Mouse (Mus musculus) thymus, postnatal 14 days (tissue): ENCODE results near the gene Meis3.

Experiments used
- DNase-seq: peaks from one replicate; pipeline ENCODE4 v3.0.0; 2021

Gene Meis3

DNA sequence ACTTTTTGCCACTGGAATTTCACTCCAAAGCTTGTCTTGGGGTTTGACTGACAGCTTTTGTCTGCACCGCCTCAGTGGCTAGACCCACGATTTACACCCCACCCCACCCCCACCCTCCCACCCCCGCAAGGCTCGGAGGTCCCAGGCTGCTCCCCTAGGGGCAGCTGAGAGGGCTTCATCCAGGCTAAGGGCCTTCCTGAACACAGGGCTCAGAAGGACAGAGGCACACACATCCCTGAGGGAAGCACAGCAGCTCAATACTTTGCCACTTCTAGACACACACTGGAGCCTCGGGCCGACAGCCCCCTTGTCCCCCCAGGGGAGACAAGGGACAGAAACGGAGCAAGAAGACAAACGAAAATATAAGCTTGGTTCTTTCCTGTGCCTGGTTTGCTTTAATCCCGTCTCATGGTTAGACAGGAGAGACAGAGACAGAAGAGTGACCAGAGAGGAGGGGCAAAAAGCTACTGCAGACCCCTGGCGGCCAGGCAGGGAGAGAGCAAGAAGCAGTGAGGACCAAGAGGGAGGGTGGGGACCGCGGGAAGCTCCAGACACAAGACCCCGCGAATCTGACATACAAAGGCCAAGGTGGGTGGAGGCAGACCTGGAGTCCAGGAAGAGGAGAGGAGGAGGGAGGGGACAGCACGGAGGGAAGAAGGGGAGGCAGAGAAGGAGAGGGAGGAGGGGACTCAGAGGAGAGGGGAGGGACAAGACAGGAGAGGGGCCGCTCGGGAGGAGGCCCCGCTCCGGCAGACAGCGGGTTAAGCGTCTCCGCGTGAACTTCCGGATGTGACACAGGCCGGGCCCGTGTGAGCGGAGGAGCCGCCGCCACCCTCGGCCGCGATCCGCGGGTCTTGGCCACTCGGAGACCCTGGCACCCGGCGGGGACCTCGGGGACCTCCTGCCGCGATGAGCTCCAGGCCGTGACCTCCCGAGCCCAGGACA lies at the start of gene Meis3:
TSS of gene Meis3 (plus strand) at position 494 of the 945 bp plus-strand sequence.
- DNase-seq, result peak; percentile 79

DNA sequence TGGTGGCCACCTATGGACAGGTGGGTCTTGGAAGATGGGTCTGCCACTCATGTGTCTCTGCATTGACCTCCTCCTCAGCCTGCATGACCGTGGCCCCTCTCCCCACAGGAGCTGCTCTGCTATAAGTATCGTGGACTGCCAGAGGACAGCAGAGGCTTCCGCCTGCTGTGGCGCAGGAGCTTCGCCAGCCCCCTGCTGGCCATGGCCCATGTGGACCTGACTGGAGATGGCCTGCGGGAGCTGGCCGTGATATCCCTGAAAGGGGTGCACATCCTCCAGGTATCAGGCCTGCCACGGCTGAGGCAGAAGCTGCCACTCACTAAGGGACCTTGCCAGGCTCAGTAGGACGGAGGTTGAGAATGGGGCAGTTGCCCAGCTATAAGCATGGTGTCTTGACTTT lies 49.1 kb upstream of the Meis3 start:
- DNase-seq, result no peak

DNA sequence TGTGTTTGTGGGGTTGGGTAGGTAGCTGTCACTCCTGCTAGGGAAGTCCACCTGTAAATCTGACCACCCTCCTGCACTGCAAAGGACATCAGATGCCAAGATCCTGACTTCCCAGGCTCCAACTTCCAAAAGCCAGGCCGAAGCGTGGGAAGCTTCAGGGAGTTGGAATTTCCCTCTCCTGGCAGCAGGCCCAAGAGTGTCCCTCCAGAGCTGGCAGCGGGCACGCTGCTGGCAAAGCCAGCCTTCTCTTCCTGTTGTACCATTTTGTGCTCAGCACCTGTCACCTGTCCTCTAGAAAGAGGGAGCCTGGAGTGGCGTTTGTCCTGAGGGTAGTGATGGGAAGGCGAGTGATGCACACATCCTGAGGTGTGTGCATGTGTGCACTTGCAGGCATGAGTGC lies 46.5 kb upstream of the Meis3 start:
- no peak for DNase-seq

DNA sequence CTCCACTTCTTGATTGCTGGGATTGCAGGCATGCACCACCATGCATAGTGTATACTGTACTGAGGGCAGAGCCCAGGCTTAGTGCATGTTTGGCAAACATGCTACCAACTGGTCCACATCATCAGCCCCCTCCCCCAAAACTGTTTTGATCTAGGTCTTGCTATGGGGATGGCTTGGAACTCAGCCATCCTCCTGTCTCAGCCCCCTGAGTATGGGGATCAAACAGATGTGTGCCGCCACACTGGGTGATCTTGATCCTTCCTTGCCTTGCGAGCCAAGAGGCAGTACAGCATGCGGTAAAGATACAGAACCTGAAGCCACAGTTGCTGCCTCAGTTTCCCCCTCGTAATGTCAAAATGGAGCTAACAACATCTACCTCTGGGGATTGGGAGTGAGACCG lies 46.0 kb upstream of the Meis3 start:
- no peak for DNase-seq

- peak; percentile 70 for DNase-seq
Observed at GRCm38 (mm10) chr7:16129421-16129845, 45.5 kb upstream of the Meis3 start, which contains the start of gene Slc8a2. Slc8a2 (plus strand) TSS chr7:16129826.

DNA sequence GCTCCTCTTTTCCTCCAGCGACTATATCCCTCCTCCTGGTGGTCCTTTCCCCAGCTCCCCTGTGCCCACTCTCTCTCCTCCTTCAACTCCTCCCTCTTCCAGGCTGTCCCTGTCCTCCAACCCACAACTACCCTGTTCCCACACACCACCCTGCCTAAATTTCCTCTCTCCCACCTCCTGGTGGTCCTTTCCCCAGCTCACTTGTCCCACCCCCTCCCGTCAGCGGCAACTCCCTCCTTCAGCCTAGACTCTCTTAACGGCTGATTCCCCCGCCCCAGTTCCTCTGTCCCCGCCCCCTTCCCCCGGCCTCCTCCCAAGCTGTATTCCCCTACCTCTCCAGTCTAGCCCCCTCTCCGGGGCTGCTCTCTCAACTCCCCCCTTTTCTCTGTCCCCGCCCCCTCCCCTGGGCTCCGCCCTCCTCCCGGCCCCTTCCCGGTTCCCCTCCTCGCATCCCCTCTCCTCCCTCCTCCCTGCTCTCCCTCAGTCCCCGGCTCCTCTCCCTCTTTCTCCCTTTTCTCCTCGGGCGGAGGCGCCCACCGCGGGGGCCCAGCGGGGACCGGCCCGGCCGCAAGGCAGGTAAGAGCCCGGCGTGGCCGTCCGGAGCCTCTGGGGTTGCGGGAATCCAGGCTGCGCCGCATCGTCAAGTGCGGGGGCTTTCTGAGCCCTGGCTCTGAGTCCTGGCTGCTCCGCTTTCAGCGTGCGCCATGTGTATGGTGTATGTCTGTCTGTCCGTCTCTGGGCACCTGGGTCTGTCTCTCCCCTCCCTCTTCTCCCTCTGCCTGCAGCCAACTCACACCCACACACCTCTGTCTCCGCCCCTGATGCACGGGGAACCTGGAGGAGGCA lies 44.8 kb upstream of the Meis3 start:
- DNase-seq, result no peak

GRCm38 (mm10) chr7:16130956-16131634 lies 43.8 kb upstream of the Meis3 start:
- DNase-seq, result no peak

- no peak for DNase-seq
Observed at GRCm38 (mm10) chr7:16132161-16132581, 42.7 kb upstream of the Meis3 start.

DNA sequence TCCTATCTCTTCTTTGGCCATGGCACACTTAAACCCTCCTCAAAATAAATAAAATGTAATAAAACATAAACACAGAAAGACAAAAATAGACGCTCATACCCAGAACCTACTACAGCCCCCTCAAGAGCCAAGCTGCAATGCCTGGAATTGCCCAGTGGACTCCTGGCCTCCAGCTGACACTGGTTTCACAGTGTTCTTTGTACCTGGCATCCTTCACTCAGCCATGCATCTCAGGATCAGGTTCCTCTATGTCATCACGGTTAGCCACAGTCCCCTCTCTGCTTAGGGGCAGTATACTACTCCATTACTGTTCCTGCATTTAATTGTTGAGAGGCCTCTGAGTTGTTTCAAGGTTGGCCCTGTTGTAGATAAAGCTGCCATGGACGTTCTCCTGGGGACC lies 42.0 kb upstream of the Meis3 start:
- DNase-seq, result no peak

DNA sequence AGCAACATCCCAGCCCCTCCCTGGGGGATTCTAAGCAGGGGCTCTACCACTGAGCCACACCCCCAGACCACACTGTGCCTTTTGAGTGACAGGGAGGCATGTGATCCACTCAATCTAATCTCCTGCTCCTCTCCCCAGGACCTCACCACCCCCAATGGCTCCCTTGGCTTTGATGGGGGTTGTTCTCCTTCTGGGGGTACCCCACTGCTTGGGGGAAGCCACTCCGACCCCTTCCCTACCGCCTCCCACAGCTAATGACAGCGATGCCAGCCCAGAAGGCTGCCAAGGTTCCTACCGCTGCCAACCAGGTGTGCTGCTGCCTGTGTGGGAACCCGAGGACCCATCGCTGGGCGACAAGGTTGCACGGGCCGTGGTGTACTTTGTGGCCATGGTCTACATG lies 41.2 kb upstream of the Meis3 start:
- DNase-seq, result no peak

GRCm38 (mm10) chr7:16134951-16135392 lies 39.9 kb upstream of the Meis3 start:
- no peak for DNase-seq

- DNase-seq, result no peak
Observed at GRCm38 (mm10) chr7:16146489-16147410, 28.1 kb upstream of the Meis3 start.

DNA sequence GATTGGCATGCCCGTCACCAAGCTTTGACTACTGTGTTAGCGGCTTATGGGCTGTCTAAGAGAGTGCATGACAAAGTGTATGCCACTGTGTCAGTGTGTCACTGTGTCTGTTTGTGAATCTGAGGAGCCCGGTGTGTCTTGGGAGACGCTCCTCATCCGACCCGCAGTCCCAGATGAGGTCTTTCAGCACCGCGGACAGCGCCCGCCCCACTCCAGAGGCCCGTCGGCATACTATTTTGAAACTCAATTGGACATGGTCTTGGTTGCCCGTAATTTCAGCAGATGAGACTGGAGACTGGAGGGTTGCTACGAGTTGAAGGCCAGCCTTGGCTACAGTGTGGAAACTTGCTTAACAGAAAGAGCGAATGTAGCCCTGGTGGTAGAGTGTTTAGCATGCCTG lies 27.2 kb upstream of the Meis3 start:
- DNase-seq, result peak; percentile 58

DNA sequence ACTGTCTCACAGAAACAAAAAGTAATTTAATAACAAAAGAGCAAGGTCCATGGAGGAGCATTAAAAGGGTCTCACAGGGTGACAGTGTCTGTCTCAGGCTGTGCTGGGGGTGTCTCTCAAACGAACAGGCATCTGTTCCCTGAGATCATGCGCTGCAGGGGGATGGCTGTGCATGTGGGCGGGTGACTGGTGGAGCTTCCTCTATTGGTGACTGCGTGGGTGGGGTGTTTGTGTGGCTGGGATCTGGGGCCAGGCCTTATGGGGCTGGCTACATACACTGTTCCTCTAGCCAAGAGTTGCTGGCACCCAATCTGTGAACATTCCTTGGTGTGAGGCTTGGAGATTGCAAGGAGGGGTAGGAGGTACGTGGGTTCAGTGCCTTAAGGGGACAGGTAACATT lies 25.6 kb upstream of the Meis3 start:
- DNase-seq, result no peak

DNA sequence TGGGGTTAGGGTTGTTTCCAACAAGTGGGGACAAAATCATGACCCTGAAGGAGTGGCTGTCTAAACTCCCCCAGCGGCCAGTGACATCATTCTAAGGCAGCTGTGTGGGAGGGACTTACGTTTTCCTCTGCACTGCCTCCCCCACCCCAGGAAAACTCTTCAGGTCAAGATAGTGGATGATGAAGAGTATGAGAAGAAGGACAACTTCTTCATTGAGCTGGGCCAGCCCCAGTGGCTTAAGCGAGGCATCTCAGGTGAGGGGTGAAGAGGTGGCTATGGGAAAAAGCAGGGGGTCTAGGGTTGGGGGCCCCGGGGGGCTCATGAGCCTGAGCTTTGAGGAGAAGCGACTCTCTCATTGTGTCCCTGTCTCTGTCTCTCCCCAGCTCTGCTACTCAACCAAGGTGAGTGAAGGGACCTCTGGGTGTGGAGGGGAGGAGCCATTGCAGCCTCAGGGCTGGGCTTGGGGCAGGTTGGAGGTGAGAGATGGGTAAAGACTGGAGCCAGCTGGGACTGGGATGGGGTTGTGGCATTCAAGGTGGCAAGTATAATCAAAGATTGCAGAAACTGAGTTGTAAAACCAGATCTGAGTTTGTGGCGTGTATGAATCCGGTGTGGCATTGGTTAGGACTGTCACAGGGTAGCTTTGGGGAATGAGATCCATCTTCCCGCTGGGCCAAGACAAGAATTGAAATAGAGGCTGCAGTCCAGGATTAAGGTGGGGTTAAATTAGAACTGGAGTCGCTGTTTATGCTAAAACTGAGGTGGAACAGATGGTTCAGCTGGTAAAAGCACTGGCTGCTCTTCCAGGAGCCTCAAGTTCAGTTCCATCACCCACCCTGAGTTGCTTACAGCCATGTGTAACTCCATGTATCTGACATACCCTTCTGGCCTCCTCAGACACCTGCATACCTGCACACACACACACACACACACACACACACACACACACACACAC lies 24.4 kb upstream of the Meis3 start:
- DNase-seq, result no peak

DNA sequence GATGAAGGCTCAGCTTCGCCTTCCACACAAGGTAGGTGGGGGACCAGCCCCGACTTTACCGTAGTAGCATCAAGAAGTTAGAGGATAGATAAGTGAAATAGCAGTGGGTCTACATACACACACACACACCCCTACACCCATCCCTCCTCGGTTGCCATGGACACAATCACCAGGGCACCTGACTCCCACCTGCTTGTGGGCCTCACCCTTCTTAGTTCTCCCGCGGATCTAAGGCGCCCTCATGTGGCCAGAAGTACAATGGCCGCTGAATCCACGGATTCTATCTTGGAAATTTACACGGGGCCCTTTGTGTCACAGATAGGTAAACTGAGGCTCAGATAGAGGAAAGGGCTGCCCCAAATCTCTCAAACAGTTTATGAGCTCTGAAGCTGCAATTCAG lies 21.4 kb upstream of the Meis3 start:
- peak; percentile 55 for DNase-seq

- DNase-seq, result no peak
Observed at GRCm38 (mm10) chr7:16155132-16155872, 19.6 kb upstream of the Meis3 start.

DNA sequence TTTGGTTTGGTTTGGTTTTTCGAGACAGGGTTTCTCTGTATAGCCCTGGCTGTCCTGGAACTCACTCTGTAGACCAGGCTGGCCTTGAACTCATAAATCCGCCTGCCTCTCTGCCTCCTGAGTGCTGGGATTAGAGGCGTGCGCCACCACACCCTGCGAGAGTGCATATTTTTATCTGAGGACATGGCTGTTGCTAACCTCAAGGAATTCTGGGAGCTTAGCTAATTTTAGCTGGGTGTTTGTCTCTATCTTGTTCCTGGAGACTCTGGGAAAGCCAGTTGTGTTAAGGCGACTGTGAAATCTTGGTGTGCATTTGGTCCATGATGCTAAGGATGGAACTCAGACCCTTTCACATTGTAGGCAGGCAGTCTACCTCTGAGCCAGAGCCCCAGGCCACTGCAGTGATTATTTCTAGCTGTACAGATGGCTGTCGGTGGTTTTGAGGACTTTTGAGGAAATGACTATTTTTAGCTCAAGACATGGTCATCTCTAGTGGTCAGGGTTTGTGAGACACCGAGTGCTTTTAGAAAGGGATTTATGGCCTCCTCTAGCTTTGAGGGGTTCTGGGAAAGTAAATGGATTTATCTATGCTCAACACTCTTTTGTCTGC lies 18.7 kb upstream of the Meis3 start:
- DNase-seq, result no peak

GRCm38 (mm10) chr7:16158735-16159134 lies 16.2 kb upstream of the Meis3 start:
- no peak for DNase-seq
